Mouse (Mus musculus) olfactory bulb, adult 2 months (tissue): ENCODE measurements around the gene Atp8a2. TPM values are rescaled to one million over a fixed set of nuclear protein-coding genes. Genes with fewer than 3 reads are reported as not detected.

Experiments used
- H3K27ac ChIP-seq: fragments of 200-500 bp; 2 replicates; pipeline ENCODE4 v1.5.1; 2012; ENCODE audit warnings: low read depth, low read length; ENCODE audit not compliant: insufficient read depth
- H3K4me1 ChIP-seq: fragments of 200-500 bp; 2 replicates; pipeline ENCODE4 v1.6.1; 2012; ENCODE audit warnings: low read length; ENCODE audit not compliant: control insufficient read depth, insufficient read depth
- H3K4me3 ChIP-seq: fragments of 200-500 bp; 2 replicates; pipeline ENCODE4 v1.5.1; 2012; ENCODE audit warnings: mild to moderate bottlenecking, low read depth, low read length, moderate library complexity; ENCODE audit not compliant: insufficient read depth
- CTCF ChIP-seq: fragments of 200-500 bp; IDR thresholded peaks from 2 replicates; pipeline ENCODE4 v1.5.1; 2012; ENCODE audit warnings: low read depth, mild to moderate bottlenecking, low read length, moderate library complexity; ENCODE audit not compliant: insufficient read depth
- POLR2A ChIP-seq: fragments of 200-500 bp; IDR thresholded peaks from 2 replicates; pipeline ENCODE4 v1.6.1; 2012; ENCODE audit warnings: mild to moderate bottlenecking, low read depth, low read length, moderate library complexity; ENCODE audit not compliant: insufficient read depth
- WGBS: fragments of 180-500 bp; shearing (Covaris S2); methylation state at CpG from one replicate; pipeline ENCODE4 v1.1.7; 2018; 5-methylcytosine and 5-hydroxymethylcytosine counted together
- polyA plus RNA-seq: library from polyadenylated mRNA; stranded (reverse); fragments of >200 nt; gene quantifications from 2 replicates; pipeline ENCODE4 v1.2.4, GENCODE M21; 2012; ENCODE audit warnings: low replicate concordance; ENCODE audit not compliant: missing spikeins, insufficient read depth, insufficient read length

Gene Atp8a2
- not detected in 2 replicates for polyA plus RNA-seq

DNA sequence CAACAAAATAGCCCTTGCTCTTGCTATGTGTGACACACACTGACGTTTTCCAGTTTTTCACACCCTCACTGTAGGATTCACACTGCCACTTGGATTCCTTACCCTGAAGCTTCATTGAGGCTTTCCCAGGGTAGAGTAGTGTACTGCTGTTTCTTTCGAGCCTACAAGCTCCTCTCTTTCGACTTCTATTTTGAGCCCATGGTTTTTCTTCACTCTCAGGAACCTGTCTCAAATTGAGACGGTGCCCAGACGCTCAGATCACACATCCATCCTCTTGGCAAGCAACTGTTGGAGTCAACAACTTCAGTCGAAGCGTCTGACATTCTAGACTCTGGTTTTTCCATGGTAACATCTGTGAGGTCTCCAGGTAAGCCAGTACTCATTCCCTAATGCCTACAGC is at the start of gene Atp8a2:
TSS of gene Atp8a2 (minus strand) at position 296 of the 400 bp plus-strand sequence.
- 74% methylated on average over 7 of the region's 7 CpGs for WGBS
- Histone ChIP-seq H3K27ac (no peak within 1 kb of the TSS), H3K4me3 (no peak within 1 kb of the TSS), H3K4me1 (no peaks in the 10 kb centered on the region)
- TF ChIP-seq POLR2A: no peak
- TF ChIP-seq CTCF: no peak

DNA sequence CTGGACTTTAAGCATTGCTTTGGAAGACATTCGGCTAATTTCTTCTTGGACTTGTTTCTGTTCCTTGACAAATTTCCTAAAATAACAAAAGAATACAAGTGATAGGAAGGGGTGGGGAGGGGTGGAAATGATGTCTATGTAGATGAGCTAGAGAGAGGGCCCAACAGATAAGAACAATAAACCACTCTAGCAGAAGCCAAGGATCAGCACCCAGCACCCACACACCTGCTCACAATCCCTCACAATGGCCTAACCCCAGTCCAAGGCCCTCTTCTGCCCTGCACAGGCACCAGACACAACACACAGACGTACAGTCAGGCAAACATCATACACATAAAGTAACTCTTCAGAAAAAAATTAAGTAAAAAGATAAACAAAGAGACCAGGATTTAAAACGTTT is 41.6 kb upstream of the Atp8a2 start:
- H3K27ac ChIP-seq: no peak overlapping the region
- no peak for TF ChIP-seq POLR2A
- no peak for TF ChIP-seq CTCF
- no peak overlapping the region for H3K4me3 ChIP-seq
- no peaks in the 10 kb centered on the region for H3K4me1 ChIP-seq
- 72% methylated on average over 3 of the region's 3 CpGs for WGBS

DNA sequence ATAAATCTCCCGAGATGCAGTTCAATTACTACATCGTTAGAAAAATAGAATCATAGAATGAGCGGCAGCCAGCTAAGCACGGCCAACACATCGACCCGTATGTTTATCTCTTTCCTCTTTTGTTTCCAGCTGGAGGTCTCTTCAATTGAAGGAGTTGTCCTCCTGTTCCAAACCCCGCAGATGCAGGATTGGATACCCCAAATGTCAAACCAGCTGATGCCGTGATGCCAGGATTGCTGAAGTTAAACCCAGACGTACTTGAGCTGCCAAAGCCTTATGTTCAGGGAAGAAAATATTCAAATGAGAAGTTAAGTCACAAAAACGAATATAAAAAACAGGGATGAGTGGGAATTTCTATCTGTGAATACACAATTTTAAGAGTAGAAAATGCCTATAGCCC is 22.9 kb upstream of the Atp8a2 start:
- Histone ChIP-seq H3K4me3 (no peak overlapping the region), H3K27ac (no peak overlapping the region), H3K4me1 (no peaks in the 10 kb centered on the region)
- 87% methylated on average over 10 of the region's 10 CpGs for WGBS
- TF ChIP-seq POLR2A: no peak
- no peak for TF ChIP-seq CTCF

DNA sequence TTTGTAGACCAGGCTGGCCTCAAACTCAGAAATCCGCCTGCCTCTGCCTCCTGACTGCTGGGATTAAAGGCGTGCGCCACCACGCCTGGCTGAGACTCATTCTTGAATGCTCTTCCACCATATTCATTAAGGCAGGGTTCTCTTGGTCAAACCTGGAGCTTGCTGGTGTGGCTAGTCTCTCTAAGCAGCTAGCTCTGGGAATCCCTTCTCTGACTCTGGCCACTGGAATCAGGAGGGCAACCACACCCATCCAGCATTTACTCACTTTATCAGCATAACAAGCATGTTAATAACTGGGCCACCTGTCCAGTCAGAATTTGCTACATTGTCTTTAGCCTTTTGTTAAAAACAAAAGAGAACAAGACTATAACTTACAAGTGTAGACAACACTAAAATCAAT is 20.6 kb upstream of the Atp8a2 start:
- 97% methylated on average over 4 of the region's 4 CpGs for WGBS
- TF ChIP-seq CTCF (no peak), POLR2A (no peak)
- Histone ChIP-seq H3K27ac (no peak overlapping the region), H3K4me3 (no peak overlapping the region), H3K4me1 (no peaks in the 10 kb centered on the region)

DNA sequence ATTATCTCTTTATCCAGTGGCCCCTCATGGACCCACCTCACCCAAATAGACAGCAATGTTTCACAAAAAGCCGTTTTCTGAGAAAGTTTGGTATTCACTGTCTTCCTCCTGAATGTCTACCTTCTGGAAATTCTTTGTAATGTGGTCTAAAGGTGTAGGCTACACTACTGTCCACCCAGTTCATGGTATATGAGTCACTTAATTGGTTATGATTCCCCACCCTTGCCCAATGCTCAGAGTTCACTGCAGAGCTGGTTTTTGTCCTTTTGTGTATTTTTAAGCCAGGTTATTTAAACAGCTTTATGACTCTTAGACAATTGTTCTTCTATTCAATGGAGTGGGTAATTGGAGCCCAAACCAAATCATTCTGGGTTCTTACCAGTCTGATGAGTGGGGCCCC is 19.1 kb upstream of the Atp8a2 start:
- no peak for TF ChIP-seq CTCF
- TF ChIP-seq POLR2A: no peak
- H3K4me1 ChIP-seq: no peaks in the 10 kb centered on the region
- H3K27ac ChIP-seq: no peak overlapping the region
- WGBS: 96% methylated on average over 1 of the region's 1 CpGs
- H3K4me3 ChIP-seq: no peak overlapping the region

DNA sequence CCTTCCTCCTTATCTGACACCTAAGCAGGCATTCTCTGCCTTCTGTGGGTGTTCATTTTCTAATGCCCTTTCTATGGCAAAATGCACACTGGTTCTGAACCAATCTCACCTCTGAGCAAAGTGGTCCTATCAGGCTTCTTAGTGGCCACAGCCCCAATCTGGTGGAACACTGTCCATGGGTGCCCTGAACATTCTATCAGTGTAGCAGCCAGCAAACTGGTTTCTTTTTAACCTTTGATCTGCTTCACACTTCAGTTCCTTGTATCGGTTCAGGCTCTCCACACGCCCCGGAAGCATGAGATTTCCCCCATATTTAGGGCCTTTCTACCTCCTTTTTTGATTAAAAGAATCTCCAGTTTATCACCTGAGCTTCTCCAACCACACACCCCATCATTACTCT is 18.0 kb upstream of the Atp8a2 start:
- 100% methylated on average over 3 of the region's 3 CpGs for WGBS
- H3K4me1 ChIP-seq: no peaks in the 10 kb centered on the region
- TF ChIP-seq POLR2A: no peak
- TF ChIP-seq CTCF: no peak
- no peak overlapping the region for H3K4me3 ChIP-seq
- no peak overlapping the region for H3K27ac ChIP-seq

DNA sequence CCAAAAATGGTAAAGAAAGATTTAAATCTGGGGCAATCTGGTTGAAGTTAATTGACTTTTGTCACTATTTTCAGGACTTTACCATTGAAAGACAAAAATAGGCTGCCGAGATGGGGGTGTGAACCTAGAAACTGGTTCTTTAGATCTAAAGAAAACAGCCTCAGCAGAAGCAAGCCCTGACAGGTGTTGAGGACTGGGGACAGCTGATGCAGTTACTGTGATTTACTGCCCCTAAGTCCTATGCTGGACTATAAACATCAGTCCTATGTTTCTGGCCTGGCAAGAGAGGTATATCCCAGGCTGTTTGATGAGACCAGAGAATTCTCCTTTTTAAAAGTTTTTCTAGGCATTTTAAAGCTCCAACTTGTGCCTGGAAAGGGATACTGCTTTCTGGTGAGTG is 17.1 kb upstream of the Atp8a2 start:
- 62% methylated on average over 1 of the region's 1 CpGs for WGBS
- H3K4me1 ChIP-seq: no peaks in the 10 kb centered on the region
- H3K4me3 ChIP-seq: no peak overlapping the region
- TF ChIP-seq POLR2A: no peak
- TF ChIP-seq CTCF: no peak
- no peak overlapping the region for H3K27ac ChIP-seq

DNA sequence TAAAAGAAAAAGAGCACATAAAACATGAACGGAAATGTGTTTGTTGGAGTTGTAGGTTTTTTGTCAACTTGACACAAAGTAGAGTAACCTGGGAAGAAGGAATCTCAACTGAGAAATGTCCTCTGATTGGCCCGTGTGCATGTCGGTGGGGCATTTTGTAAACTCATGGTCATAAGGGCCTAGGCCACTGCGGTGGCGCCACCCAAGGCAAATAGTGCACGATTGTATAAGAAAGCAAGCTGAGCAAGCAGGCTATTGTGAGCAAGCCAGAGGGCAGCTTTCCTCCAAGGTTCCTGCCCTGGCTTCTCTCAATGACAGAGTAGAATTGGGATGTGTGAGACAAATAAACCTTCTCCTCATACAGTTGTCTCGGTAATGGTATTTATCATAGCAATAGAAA is 12.2 kb upstream of the Atp8a2 start:
- Histone ChIP-seq H3K27ac (no peak overlapping the region), H3K4me3 (no peak overlapping the region), H3K4me1 (no peaks in the 10 kb centered on the region)
- no peak for TF ChIP-seq POLR2A
- TF ChIP-seq CTCF: no peak
- 89% methylated on average over 7 of the region's 7 CpGs for WGBS

DNA sequence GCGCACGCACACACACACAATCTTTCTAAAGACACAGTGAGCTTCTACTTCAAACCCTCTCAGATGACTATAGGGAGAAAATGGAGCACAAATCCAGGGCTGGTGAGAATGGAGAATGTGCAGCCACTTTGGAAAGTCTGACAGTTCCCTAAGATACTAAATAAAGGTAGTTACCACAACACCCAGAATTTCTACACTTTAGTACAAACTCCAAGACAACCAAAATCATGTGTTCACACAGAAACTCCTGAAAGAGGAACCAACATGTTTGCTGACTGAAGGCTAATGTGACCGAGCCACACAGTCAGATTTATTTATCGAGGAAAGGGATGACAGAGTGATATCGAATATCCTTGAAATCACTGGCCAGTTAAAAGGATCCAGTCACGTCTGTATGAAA is 8.0 kb upstream of the Atp8a2 start:
- TF ChIP-seq POLR2A (no peak), CTCF (no peak)
- 92% methylated on average over 6 of the region's 6 CpGs for WGBS
- H3K27ac ChIP-seq: no peak overlapping the region
- no peaks in the 10 kb centered on the region for H3K4me1 ChIP-seq
- no peak overlapping the region for H3K4me3 ChIP-seq

DNA sequence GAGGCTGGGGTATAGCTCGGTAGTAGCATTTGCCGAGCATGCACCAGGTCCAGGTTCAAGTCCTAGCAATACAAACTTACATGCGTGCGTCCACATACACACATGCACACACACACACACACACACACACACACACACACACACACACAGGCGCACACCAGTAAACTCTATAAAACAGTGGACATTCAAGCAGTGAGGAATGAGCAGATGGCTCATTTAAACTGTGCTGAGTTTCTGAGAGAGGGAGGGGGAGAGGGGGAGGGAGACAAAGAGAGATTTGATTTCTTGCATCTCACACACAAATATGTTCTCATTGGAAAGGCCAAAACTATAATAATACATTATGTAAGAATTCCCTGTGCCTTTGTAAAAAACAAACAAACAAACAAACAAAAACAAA is 980 bp downstream of the Atp8a2 start:
- WGBS: 84% methylated on average over 5 of the region's 5 CpGs

More for the DNA sequence above, 980 bp downstream of the Atp8a2 start:
- TF ChIP-seq POLR2A: no peak
- no peak for TF ChIP-seq CTCF
- Histone ChIP-seq H3K4me3 (no peak overlapping the region), H3K4me1 (no peaks in the 10 kb centered on the region), H3K27ac (no peak overlapping the region)
